Mouse (Mus musculus): Measurements from ENCODE around the gene Itih3. TPM values are rescaled to one million over a fixed set of nuclear protein-coding genes. Genes with fewer than 3 reads are reported as not detected.

Itih3 gene
- polyA plus RNA-seq, 1 experiment from 2014 or later, result 0.19 TPM

GRCm38 (mm10) chr14:30885298-30885697 is 38.3 kb downstream of the Itih3 start:
- WGBS, result 22% methylated on average over 3 of the region's 3 CpGs
- no peak overlapping the region for H3K9ac ChIP-seq (ENCODE audit: low read length)
- peaks cover 2% of the 10 kb centered on the region; the same call in 1 of the 2 replicates for H3K4me1 ChIP-seq (ENCODE audit: control insufficient read depth, insufficient read depth, low read length)

DNA sequence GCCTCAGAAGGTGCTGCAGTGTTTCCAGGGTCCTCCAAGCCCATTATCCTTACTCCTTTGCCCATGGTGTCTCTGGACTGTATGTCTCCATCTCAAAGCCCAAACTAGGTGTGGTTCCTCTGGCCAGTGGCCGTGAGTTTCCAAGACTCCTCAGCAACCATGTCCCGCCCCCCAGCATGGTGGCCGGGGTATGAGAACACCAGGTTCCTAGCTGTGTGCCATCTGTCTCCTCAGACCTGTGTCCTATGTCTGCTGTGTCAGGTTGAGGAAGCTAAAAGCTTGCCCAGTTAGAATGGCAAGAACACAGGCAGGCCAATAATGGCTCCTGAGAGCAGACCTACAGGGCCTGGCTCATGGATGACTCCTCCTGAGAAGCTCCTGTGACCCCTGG is 41.8 kb downstream of the Itih3 start:
- no peak overlapping the region for H3K4me3 ChIP-seq (ENCODE audit: low read depth, low read length)
- H3K27ac ChIP-seq (ENCODE audit: low read depth, low read length), result no peak overlapping the region
- H3K36me3 ChIP-seq (ENCODE audit: control insufficient read depth, insufficient read depth, low read length), result no peaks in the 10 kb centered on the region
- ATAC-seq (no peak), DNase-seq (ENCODE audit: low spot score) (no peak)
- no peak overlapping the region for H3K9ac ChIP-seq (ENCODE audit: low read length)
- H3K9me3 ChIP-seq (replicated peaks; ENCODE audit: control insufficient read depth, low read length), result no peaks in the 10 kb centered on the region
- no peak overlapping the region for H3K4me2 ChIP-seq (ENCODE audit: low read length)
- no peaks in the 10 kb centered on the region for H3K27me3 ChIP-seq (replicated peaks; ENCODE audit: control insufficient read depth, insufficient read depth, low read length)
- H3K4me1 ChIP-seq (ENCODE audit: control insufficient read depth, insufficient read depth, low read length), result 0 out of 2 replicates have a peak, but pooled peaks cover 3% of the 10 kb centered on the region
- WGBS, result 92% methylated on average over 3 of the region's 3 CpGs

More at GRCm38 (mm10) chr14:30885298-30885697, 38.3 kb downstream of the Itih3 start:
- Histone ChIP-seq H3K9me3 (replicated peaks; ENCODE audit: control insufficient read depth, low read length) (no peaks in the 10 kb centered on the region), H3K27me3 (replicated peaks; ENCODE audit: control insufficient read depth, insufficient read depth, low read length) (no peaks in the 10 kb centered on the region), H3K36me3 (ENCODE audit: control insufficient read depth, insufficient read depth, low read length) (no peaks in the 10 kb centered on the region), H3K4me2 (ENCODE audit: low read length) (no peak overlapping the region), H3K4me3 (ENCODE audit: low read depth, low read length) (no peak overlapping the region), H3K27ac (ENCODE audit: low read depth, low read length) (no peak overlapping the region)
- no peak for ATAC-seq
- DNase-seq (ENCODE audit: low spot score), result no peak

GRCm38 (mm10) chr14:30880811-30881717 is 42.5 kb downstream of the Itih3 start:
- Histone ChIP-seq H3K27ac (ENCODE audit: low read depth, low read length) (no peak overlapping the region), H3K4me2 (ENCODE audit: low read length) (no peak overlapping the region), H3K9me3 (replicated peaks; ENCODE audit: control insufficient read depth, low read length) (no peaks in the 10 kb centered on the region), H3K9ac (ENCODE audit: low read length) (no peak overlapping the region), H3K4me1 (ENCODE audit: control insufficient read depth, insufficient read depth, low read length) (0 out of 2 replicates have a peak, but pooled peaks cover 3% of the 10 kb centered on the region), H3K4me3 (ENCODE audit: low read depth, low read length) (no peak overlapping the region), H3K27me3 (replicated peaks; ENCODE audit: control insufficient read depth, insufficient read depth, low read length) (no peaks in the 10 kb centered on the region), H3K36me3 (ENCODE audit: control insufficient read depth, insufficient read depth, low read length) (no peaks in the 10 kb centered on the region)
- DNase-seq (ENCODE audit: low spot score), result peak; percentile 42
- ATAC-seq, result no peak
- WGBS, result 88% methylated on average over 17 of the region's 17 CpGs

DNA sequence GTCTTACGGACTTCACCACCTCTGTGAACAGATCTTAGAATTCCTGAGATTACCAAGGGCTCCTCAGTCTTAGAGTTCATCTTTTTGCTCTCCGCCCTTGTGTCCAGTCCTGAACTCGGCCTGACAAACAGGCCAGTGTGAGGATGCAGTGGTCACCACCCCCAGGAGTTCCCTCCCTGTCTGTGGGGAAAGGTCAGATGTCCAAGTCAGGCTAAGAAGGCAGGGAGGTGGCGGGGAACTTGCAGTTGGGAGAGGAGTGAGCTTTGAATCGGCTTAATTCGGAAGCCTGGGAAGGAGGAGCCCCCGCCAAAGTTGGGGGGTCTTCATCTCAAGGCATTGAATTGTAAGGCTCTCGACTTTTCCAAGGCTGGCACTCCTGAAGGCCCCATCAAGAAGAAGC is 43.3 kb downstream of the Itih3 start:
- DNase-seq (ENCODE audit: low spot score) (no peak), ATAC-seq (no peak)
- peaks cover 5% of the 10 kb centered on the region; the same call in 1 of the 2 replicates for H3K36me3 ChIP-seq (ENCODE audit: control insufficient read depth, insufficient read depth, low read length)
- H3K9me3 ChIP-seq (replicated peaks; ENCODE audit: control insufficient read depth, low read length), result no peaks in the 10 kb centered on the region
- no peak overlapping the region for H3K9ac ChIP-seq (ENCODE audit: low read length)
- no peak overlapping the region for H3K4me2 ChIP-seq (ENCODE audit: low read length)
- 0 out of 2 replicates have a peak, but pooled peaks cover 3% of the 10 kb centered on the region for H3K4me1 ChIP-seq (ENCODE audit: control insufficient read depth, insufficient read depth, low read length)
- H3K4me3 ChIP-seq (ENCODE audit: low read depth, low read length), result no peak overlapping the region
- WGBS, result 78% methylated on average over 8 of the region's 8 CpGs
- H3K27ac ChIP-seq (ENCODE audit: low read depth, low read length), result no peak overlapping the region
- H3K27me3 ChIP-seq (replicated peaks; ENCODE audit: control insufficient read depth, insufficient read depth, low read length), result no peaks in the 10 kb centered on the region

- no peak overlapping the region for H3K4me2 ChIP-seq (ENCODE audit: low read length)
- H3K36me3 ChIP-seq (ENCODE audit: control insufficient read depth, insufficient read depth, low read length), result peaks cover 9% of the 10 kb centered on the region; the same call in 1 of the 2 replicates
- H3K9me3 ChIP-seq (replicated peaks; ENCODE audit: control insufficient read depth, low read length), result no peaks in the 10 kb centered on the region
- H3K4me1 ChIP-seq (ENCODE audit: control insufficient read depth, insufficient read depth, low read length), result 0 out of 2 replicates have a peak, but pooled peaks cover 3% of the 10 kb centered on the region
- WGBS, result 64% methylated on average over 9 of the region's 9 CpGs
- DNase-seq (ENCODE audit: low spot score), result no peak
- no peak; the same call in 1 of the 2 replicates for ATAC-seq
- no peak overlapping the region for H3K4me3 ChIP-seq (ENCODE audit: low read depth, low read length)
- H3K27me3 ChIP-seq (replicated peaks; ENCODE audit: control insufficient read depth, insufficient read depth, low read length), result no peaks in the 10 kb centered on the region
- no peak overlapping the region for H3K27ac ChIP-seq (ENCODE audit: low read depth, low read length)
- no peak overlapping the region for H3K9ac ChIP-seq (ENCODE audit: low read length)
Measured at GRCm38 (mm10) chr14:30879794-30880193, 43.8 kb downstream of the Itih3 start.

GRCm38 (mm10) chr14:30878958-30879571 is 44.5 kb downstream of the Itih3 start, which contains the start of gene Mustn1:
Mustn1 (plus strand) TSS chr14:30879200.
- Histone ChIP-seq H3K4me2 (ENCODE audit: low read length) (no peak within 1 kb of the TSS), H3K27ac (ENCODE audit: low read depth, low read length) (no peak within 1 kb of the TSS), H3K9me3 (replicated peaks; ENCODE audit: control insufficient read depth, low read length) (no peaks in the 10 kb centered on the region), H3K27me3 (replicated peaks; ENCODE audit: control insufficient read depth, insufficient read depth, low read length) (no peaks in the 10 kb centered on the region), H3K4me3 (ENCODE audit: low read depth, low read length) (no peak within 1 kb of the TSS), H3K9ac (ENCODE audit: low read length) (no peak within 1 kb of the TSS), H3K36me3 (ENCODE audit: control insufficient read depth, insufficient read depth, low read length) (peaks cover 15% of the 10 kb centered on the region), H3K4me1 (ENCODE audit: control insufficient read depth, insufficient read depth, low read length) (0 out of 2 replicates have a peak, but pooled peaks cover 3% of the 10 kb centered on the region)
- DNase-seq (ENCODE audit: low spot score) (peak; percentile 11), ATAC-seq (peak; percentile 44; the same call in 1 of the 2 replicates)
- 78% methylated on average over 11 of the region's 11 CpGs for WGBS

DNA sequence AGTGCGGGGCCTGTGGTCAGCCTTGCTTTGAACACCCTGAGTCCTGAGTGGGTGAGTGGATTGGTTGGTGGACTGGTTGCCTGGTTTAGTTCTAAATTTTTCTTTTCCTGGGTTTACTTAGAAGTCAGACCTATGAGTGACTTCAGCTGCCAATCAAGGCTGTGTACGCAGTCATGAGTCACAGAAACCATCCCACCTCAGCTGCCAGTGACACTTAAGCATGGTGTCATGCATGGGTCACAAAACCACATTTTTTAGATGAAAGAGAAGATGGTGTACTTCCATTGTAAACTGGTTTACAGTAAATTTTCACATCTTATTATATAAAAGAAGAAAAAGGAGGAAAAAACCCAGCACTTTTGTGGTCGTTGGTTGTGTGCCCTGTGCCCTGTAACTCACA is 45.7 kb downstream of the Itih3 start:
- H3K36me3 ChIP-seq (ENCODE audit: control insufficient read depth, insufficient read depth, low read length), result peaks cover 25% of the 10 kb centered on the region
- H3K27me3 ChIP-seq (replicated peaks; ENCODE audit: control insufficient read depth, insufficient read depth, low read length), result no peaks in the 10 kb centered on the region
- ATAC-seq (no peak), DNase-seq (ENCODE audit: low spot score) (no peak)
- H3K4me2 ChIP-seq (ENCODE audit: low read length), result no peak overlapping the region
- no peak overlapping the region for H3K4me3 ChIP-seq (ENCODE audit: low read depth, low read length)
- 0 out of 2 replicates have a peak, but pooled peaks cover 3% of the 10 kb centered on the region for H3K4me1 ChIP-seq (ENCODE audit: control insufficient read depth, insufficient read depth, low read length)
- WGBS, result 93% methylated on average over 3 of the region's 3 CpGs
- no peak overlapping the region for H3K27ac ChIP-seq (ENCODE audit: low read depth, low read length)
- H3K9me3 ChIP-seq (replicated peaks; ENCODE audit: control insufficient read depth, low read length), result no peaks in the 10 kb centered on the region
- H3K9ac ChIP-seq (ENCODE audit: low read length), result no peak overlapping the region

DNA sequence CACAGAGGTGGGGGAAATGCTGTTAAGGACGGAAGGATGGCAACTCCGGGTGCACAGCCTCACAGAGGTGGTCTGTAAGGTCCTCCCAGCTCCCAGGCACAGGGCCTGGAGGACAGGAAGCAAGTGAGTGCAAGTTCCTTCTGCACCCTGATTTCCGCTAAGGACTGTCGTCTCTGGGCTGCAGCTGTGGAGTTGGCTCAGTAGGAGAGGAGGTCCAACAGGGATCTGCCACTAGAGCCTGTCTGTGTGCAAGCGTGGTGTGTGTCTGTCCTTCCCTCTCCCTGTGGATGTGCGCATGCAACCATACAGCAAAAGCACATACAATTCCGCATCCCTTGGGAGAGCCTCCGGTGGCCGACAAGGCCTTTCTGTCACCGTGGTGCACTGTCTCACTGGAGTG is 47.1 kb downstream of the Itih3 start:
- WGBS, result 97% methylated on average over 10 of the region's 10 CpGs
- ATAC-seq (no peak), DNase-seq (ENCODE audit: low spot score) (no peak)
- Histone ChIP-seq H3K36me3 (ENCODE audit: control insufficient read depth, insufficient read depth, low read length) (peaks cover 32% of the 10 kb centered on the region), H3K9ac (ENCODE audit: low read length) (no peak overlapping the region), H3K27ac (ENCODE audit: low read depth, low read length) (no peak overlapping the region), H3K4me3 (ENCODE audit: low read depth, low read length) (no peak overlapping the region), H3K9me3 (replicated peaks; ENCODE audit: control insufficient read depth, low read length) (no peaks in the 10 kb centered on the region), H3K27me3 (replicated peaks; ENCODE audit: control insufficient read depth, insufficient read depth, low read length) (no peaks in the 10 kb centered on the region), H3K4me1 (ENCODE audit: control insufficient read depth, insufficient read depth, low read length) (0 out of 2 replicates have a peak, but pooled peaks cover 3% of the 10 kb centered on the region), H3K4me2 (ENCODE audit: low read length) (no peak overlapping the region)

Data from forebrain, embryonic 14.5 days (tissue).